Mouse (Mus musculus) spleen, postnatal 4 days (tissue): ENCODE measurements around the gene Gm3233.
"Not testable (repeated sequence)": the region's sequence is repeated elsewhere in the genome, so short reads cannot be mapped to it uniquely, and the experiment has no call there.

Experiments used
- DNase-seq, 2 experiments: peaks; one replicate each; pipeline ENCODE4 v3.0.0; 2022; ENCODE audit warnings: low spot score in 2 of 2

Gene Gm3233

DNA sequence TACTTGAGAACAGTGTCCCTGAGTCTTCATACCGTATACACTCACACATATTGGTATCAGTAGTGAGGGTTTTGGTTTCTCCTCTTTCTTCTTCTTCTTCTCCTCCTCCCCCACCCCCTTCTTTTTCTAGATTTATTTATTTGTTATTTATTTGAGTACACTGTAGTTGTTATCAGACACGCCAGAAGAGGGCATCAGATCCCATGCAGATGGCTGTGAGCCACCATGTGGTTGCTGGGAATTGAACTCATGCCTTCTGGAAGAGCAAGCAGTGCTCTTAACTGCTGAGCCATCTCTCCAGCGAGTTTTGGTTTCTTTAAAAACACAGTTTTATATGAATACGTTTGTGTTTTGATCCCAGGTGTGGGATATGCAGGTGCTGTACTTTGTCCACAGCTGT lies 31.2 kb downstream of the Gm3233 start:
- no peak for DNase-seq

DNA sequence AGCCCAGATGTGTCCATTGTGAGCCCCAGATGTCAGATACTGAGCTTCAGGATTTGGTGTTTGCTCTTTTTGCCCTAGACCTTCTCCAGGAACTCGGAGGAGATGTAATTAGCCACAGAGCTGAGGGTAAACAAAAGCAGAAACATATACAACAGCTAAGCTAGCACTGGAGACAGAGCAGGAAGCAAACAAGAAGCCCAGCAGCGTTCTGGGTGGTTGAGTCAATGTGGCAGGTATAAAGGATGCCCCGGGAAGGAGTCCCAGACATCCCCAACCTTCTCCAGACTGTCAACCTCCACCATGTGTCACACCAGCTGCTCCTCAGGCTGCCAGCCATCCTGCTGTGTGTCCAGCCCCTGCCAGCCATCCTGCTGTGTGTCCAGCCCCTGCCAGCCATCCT lies 33.3 kb downstream of the Gm3233 start, which contains the start of gene Gm10100:
Gene Gm10100 (plus strand): TSS at position 301 of the 400 bp plus-strand sequence.
- DNase-seq: no peak

DNA sequence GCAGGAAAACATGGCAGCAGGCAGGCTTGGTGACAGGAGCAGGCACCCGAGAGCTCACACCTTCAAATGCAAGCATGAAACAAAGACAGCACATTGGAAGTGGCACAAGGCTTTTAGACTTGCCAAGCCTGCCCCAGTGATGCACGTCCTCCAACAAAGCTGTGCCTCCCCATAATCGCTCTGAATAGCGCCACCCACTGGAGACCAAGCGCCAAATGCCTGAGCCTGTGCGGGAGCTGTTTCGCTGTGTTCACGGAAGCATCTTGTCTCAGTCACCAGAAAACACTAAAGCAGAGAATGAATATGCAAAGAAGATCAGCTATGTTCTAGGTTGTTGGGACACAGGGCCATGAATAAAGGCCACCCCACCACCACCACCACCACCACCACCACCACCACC lies 34.6 kb downstream of the Gm3233 start:
- DNase-seq: no peak

DNA sequence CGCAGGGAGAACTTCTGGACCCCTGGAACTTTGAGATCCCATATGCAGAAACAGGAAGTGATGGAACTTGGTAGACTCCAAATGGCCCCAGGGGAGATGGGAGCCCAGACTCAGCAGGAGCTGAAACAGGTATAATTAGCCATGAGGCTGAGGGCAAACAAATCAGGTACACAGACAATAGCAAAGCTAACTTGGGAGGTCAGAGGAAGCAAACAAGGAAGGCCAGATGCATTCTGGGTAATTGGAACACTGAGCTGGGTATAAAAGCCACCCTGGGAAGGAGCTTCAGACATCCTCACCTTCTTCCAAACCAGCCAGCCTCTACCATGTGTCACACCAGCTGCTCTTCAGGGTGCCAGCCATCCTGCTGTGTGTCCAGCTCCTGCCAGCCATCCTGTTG lies 39.2 kb downstream of the Gm3233 start, which contains the start of gene Krtap12-1:
Gene Krtap12-1 (plus strand): TSS at position 301 of the 400 bp plus-strand sequence.
- DNase-seq: not testable (repeated sequence)

DNA sequence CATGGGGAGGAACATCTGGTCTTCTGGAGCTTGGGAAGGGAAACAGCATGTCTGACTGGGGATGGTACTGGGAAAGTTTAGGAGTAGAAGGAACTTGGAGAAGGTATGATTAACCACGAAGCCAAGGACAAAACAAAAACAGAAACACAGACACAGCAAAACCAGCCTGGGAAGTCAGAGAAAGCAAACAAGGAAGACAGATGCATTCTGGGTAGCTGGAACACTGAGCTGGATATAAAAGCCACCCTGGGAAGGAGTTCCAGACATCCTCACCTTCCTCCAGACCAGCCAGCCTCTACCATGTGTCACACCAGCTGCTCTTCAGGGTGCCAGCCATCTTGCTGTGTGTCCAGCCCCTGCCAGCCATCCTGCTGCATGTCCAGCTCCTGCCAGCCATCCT lies 44.0 kb downstream of the Gm3233 start, which contains the start of gene Gm10142:
Gene Gm10142 (plus strand): TSS at position 301 of the 400 bp plus-strand sequence.
- DNase-seq: no peak

DNA sequence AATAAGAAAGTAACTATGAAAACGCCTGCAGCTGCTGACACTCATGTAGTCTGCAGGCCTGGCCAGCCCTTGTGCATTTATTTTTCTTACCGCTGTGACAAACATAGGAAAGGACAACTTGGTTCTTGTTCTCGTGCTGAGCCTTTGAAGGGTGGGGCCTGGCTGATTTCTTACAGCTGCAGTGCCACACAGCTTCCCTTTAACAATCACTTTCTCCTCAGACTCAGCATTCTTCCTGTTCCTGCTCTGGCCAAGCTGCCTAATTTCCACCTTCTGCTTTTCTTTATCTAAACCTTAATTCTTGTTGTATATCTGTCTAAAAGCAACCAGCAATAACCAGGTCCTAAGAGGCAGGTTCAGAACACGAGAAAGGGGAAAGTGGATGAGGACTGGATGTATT lies 45.7 kb downstream of the Gm3233 start:
- DNase-seq: no peak

DNA sequence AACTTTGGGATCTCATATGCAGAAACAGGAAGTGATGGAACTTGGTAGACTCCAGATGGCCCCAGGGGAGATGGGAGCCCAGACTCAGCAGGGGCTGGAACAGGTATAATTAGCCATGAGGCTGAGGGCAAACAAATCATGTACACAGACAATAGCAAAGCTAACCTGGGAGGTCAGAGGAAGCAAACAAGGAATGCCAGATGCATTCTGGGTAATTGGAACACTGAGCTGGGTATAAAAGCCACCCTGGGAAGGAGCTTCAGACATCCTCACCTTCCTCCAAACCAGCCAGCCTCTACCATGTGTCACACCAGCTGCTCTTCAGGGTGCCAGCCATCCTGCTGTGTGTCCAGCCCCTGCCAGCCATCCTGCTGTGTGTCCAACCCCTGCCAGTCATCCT lies 48.3 kb downstream of the Gm3233 start, which contains the start of gene Gm10024:
Gene Gm10024 (plus strand): TSS at position 301 of the 400 bp plus-strand sequence.
- DNase-seq: not testable (repeated sequence)

DNA sequence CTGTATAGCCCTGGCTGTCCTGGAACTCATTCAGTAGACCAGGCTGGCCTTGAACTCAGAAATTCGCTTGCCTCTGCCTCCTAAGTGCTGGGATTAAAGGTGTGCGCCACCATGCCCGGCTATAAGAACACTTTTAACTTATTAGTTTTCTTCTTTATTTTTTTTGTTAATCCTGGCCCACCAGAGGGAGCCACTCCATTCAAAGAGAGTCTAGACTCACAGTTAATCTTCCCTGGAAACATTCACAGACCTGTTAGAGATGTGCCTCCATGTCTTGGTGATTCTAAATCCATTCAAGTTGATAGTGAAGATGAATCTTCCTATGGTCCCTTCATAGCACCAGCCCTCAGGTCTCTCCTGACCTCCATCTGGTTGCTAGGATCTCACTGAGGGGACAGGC lies 49.7 kb downstream of the Gm3233 start:
- DNase-seq: no peak
